Mouse (Mus musculus) adrenal gland, adult (tissue): Measurements from ENCODE around the gene Noto.
"Not testable (repeated sequence)": the region's sequence is repeated elsewhere in the genome, so short reads cannot be mapped to it uniquely, and the experiment has no call there.

Experiments
- DNase-seq, 2 experiments: peaks; one replicate each; pipeline ENCODE4 v3.0.0; 2022 to 2023; ENCODE audit warnings: low spot score in 1 of 2; ENCODE audit not compliant: inconsistent age in 2 of 2

The Noto gene

GRCm38 (mm10) chr6:85431274-85431841 is 7.7 kb downstream of the Noto start:
- peak in 1 of 2 experiments; percentile 35 for DNase-seq

GRCm38 (mm10) chr6:85431842-85432431 is 8.3 kb downstream of the Noto start, which contains the start of gene Smyd5:
TSS of gene Smyd5 (plus strand) at chr6:85431989.
- DNase-seq: peak; percentile 90 to 97

- DNase-seq: no peak
Measured at GRCm38 (mm10) chr6:85433865-85434264, 10.2 kb downstream of the Noto start.

- DNase-seq: no peak
Measured at GRCm38 (mm10) chr6:85436204-85436603, 12.5 kb downstream of the Noto start.

- DNase-seq: no peak
Measured at GRCm38 (mm10) chr6:85436631-85437030, 12.9 kb downstream of the Noto start.

GRCm38 (mm10) chr6:85441142-85441541 is 17.5 kb downstream of the Noto start:
- no peak for DNase-seq

- DNase-seq: peak; percentile 67 to 82
Measured at GRCm38 (mm10) chr6:85443488-85444233, 20.0 kb downstream of the Noto start.

GRCm38 (mm10) chr6:85444266-85444965 is 20.7 kb downstream of the Noto start:
- DNase-seq: no peak

- no peak for DNase-seq
Measured at GRCm38 (mm10) chr6:85445286-85445685, 21.6 kb downstream of the Noto start.

- DNase-seq: no peak
Measured at GRCm38 (mm10) chr6:85447351-85447750, 23.7 kb downstream of the Noto start.

GRCm38 (mm10) chr6:85450140-85450539 is 26.5 kb downstream of the Noto start:
- not testable (repeated sequence) for DNase-seq

- peak; percentile 99 for DNase-seq
Measured at GRCm38 (mm10) chr6:85450697-85451663, 27.3 kb downstream of the Noto start, which contains the start of gene Cct7. TSS of gene Cct7 (plus strand) at chr6:85451514.

- DNase-seq: peak; percentile 99 to 100
Measured at GRCm38 (mm10) chr6:85451664-85452410, 28.2 kb downstream of the Noto start, which contains the start of gene Pradc1. TSS of gene Pradc1 (minus strand) at chr6:85451970.

GRCm38 (mm10) chr6:85452411-85452665 is 28.7 kb downstream of the Noto start:
- DNase-seq: no peak

- DNase-seq: peak; percentile 53 to 81
Measured at GRCm38 (mm10) chr6:85452816-85453215, 29.1 kb downstream of the Noto start.

- no peak for DNase-seq
Measured at GRCm38 (mm10) chr6:85459621-85460020, 35.9 kb downstream of the Noto start.

GRCm38 (mm10) chr6:85465381-85465780 is 41.7 kb downstream of the Noto start:
- no peak for DNase-seq

GRCm38 (mm10) chr6:85469660-85470430 is 46.2 kb downstream of the Noto start:
- DNase-seq: peak in 1 of 2 experiments; percentile 90

GRCm38 (mm10) chr6:85471962-85472361 is 48.3 kb downstream of the Noto start:
- DNase-seq: no peak
